Mouse (Mus musculus) G1E (cell line): Measurements from ENCODE around the gene N4bp1.

Experiments
- CTCF ChIP-seq: IDR thresholded peaks from 2 replicates; pipeline ENCODE4 v1.5.1; 2012; ENCODE audit warnings: low read depth, low read length, inconsistent platforms, mixed read lengths
- GATA1 ChIP-seq: IDR thresholded peaks from 2 replicates; pipeline ENCODE4 v1.6.1; 2012; ENCODE audit warnings: borderline replicate concordance, low read length, inconsistent platforms, mixed read lengths

DNA sequence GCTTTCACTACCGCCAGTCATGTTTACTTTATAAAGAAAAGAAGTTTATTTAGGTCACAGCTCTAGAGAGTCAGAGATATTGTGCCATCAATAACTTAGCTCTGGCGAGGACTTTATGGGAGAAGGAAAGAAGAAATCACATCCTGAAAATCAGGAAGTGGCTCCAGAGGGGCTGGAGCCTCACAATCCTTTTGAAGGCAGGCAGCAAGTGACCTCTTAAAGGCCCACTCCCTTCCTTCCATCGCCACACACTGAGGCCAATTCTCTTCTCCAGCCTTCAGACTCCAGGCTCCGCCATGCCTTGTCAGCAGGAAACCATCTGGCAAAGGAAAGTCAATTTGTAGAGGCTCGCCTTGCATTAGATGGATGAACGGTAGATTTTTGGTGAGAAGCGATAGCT is 35.4 kb upstream of the N4bp1 start:
- TF ChIP-seq CTCF (no peak), GATA1 (no peak)
